Mouse (Mus musculus): ENCODE results near the gene Shisa5.

Shisa5 gene

DNA sequence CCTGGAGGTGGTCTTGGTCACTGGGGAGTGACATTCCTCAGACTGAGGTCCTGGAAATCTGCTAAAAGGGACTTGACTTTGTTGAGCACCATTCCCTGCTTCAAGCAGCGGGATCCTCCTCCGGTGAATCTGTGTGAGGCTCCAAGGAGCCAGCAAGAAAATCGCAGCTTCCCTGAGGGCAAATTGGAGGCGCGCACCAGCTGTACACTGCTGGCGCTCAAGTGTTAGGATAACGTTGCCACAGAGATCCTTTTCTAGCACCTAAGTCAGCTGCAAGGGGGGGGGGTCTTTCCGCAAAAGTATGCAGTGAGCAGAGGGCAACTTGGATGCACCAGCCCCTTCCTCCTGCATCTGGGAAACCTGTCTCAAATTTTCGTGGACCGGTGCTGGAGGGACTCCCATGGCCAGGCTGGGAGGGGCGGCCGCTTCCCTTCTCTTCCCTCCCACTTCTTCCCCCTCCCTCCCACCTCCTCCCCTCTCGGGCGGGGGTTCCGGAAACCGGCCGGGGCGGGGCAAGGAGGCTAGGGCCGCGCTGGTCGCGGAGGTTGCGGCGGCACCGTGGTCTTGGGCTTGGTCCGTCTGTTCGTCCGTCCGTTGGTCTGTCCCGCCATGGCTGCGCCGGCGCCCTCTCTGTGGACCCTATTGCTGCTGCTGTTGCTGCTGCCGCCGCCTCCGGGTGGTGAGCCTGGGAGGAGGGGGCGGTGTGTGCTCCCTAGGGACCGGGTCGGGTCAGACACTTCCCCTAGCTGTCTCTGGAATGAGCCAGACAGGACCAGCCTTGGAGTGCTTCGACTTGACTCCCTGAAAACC is at the start of gene Shisa5:
TSS of gene Shisa5 (plus strand) at position 480 of the 810 bp plus-strand sequence.
- DNase-seq (ENCODE audit: low read depth, low spot score): no peak

DNA sequence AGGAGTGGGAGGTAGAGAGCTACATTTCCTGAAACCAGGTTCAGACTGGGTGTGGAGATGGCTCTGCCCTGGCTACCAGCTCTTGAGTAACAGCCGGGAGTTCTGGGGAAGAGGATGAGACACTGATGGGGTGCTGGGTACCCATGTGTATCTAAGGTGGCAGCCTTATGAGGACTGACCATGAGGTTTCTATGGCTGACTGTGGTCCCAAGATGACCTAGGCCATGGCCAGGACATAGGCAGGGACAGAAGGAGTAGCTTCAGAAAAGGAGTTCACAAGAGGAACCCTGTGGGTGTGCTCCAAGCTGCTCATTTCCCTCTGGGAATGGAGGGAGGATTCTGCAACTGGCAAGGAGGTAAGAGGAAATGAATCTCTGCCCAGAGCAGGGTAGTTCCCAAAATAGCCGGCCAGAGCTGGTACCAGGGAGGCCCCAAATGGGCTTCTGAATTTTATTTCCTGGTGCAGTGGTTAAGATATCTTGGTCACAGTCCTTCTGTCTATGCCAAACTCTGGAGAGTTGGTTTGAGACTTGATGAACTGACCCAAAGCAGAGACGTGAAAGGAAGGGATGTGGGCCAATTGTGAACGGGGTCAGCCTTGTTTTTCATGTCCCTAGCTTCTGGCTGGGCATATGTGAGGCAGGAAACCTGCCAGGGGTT is 48.4 kb upstream of the Shisa5 start:
- DNase-seq (ENCODE audit: low read depth, low spot score): peak; percentile 57

DNA sequence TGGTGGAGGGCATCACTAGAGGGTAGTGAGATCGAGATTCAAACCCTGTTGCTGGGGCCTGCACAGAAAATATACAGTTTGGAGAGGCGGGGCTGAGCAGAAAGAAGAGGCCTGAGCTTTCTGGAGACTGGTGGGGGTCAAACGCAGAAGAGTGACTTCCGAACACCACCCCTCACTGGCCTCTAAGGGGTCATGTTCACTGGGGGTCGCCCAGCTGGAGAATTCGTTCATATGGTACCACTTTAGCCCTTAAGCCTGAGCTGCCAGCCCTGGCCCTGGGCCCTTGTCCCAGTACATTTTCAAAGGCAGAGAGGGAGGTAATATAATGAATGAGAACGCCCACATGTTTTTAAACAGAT is 47.9 kb upstream of the Shisa5 start:
- DNase-seq (ENCODE audit: low read depth, low spot score): no peak

DNA sequence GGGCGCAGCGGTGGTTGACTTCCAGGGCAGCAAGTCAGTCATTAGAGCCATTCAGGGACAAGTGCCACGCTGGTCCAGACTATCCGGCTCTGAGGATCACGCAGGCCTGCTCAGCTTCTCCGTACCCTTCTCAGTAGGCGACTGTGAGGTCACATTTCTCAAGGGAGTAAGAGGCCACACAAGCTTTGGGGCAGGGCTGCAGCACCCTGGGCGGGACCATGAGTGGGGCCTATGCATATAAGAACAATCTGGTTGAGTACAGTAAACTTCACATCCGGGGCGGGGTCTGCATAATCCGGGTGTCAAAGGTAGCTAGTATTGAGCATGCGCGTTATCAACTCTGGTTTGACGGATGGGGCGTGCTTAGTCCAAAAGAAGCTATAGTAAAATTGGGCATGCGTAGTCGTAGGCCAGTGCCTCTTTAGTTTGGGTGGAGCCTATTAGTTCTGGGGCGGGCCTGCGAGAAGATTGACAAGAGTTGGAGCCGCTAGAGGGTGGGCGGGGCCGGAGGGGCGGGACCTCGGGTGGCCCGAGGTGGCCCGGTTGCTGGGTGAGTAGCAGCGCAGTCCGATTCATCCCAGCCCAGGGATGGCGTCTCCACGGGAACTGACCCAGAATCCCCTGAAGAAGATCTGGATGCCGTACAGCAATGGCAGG is 46.8 kb upstream of the Shisa5 start, which contains the start of gene Pfkfb4:
TSS of gene Pfkfb4 (plus strand) at position 351 of the 657 bp plus-strand sequence.
- DNase-seq (ENCODE audit: low read depth, low spot score): peak; percentile 99

- DNase-seq (ENCODE audit: low read depth, low spot score): no peak
These were observed 46.3 kb upstream of the Shisa5 start for GRCm38 (mm10) chr9:108992085-108992469.

DNA sequence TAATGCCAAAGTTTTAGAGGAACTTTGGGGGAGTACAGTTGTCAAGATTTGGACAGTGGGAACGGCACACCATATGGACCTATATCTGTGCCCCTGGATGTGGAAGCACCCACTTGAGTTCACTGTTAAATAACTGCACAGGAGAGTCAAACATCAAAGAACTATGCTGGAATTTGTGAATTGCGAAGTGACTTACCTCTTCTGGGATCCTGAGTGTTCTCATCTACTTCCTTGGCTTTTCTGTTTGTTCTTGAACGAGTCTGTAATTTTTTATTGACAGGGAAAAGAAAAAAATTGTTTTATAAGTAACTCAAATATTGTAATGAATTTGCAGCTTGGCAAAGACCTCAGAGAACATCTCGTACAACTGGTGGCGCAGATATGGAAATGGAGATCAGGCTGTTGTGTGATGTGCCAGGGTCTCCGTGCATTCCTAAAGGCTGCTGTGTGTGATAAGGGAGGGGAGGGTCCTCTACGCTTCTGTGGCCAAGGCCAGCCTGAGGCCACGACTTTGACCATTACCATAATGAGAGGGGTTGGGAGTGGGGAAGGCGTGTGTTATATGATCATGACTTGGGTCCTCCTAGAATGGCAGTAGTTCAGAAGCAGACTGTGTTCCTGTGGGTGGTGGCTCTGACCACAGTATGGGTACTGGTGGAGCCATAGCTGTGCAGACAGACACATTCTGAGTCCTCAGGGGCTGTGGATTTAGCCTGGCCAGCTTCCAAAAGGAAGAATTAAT is 45.6 kb upstream of the Shisa5 start:
- DNase-seq (ENCODE audit: low read depth, low spot score): no peak

DNA sequence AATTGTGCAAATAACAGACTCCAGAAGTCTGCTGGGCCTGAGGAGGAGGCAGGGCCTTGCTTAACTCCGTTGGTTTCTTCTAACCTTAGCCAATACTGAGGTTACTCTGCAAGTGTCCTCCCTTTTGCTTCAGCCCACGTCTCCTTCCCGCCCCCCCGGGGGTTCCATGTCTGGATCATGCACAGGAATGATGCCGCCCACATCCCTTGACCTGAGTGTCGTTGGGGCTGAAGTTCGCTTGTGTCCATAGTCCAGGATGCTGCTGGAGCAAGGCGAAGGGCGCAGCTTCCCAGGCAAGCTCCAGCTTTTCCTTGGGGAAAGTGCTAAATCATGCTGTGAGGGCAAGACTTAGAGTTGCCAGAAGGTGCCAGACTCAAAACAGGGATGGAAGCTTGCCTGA is 42.0 kb upstream of the Shisa5 start:
- DNase-seq (ENCODE audit: low read depth, low spot score): no peak

DNA sequence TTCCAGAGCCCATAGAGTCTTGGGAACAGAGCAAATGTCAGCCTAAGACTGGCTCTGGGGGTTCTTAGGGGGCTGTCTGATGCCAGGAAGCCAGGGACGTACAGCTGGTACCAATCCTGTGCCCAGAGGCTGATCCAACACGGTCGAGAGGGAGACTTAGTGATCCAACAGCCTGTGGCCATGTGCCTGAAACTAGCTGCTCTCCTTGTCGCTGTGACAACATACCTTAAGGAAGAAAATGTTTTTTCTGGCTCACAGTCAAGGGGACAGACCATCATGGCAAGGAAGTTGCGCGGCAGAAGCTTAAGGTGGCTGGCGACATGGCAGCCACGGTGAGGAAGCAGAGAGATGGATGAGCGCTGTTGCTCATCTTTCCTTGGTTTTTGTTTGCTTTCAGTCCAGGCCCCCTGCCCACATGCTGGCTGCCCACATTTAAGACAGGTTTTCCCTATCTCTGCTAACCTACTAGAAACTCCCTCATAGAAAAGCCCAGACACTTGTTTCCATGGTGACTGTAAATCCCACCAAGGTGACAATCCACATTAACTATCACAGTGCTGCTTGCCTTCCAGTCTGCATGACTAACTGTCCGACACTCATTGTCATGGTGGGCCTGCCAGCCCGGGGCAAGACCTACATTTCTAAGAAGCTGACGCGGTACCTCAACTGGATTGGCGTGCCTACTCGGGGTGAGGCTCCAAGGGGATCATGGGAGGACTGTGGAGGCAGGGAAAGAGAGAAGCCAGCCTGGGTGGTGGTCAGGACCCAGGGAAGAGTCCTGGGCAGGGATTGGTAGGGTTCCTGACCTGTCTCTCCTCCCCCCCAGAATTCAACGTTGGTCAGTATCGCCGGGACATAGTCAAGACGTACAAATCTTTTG is 39.8 kb upstream of the Shisa5 start:
- peak; percentile 33 for DNase-seq (ENCODE audit: low read depth, low spot score)

DNA sequence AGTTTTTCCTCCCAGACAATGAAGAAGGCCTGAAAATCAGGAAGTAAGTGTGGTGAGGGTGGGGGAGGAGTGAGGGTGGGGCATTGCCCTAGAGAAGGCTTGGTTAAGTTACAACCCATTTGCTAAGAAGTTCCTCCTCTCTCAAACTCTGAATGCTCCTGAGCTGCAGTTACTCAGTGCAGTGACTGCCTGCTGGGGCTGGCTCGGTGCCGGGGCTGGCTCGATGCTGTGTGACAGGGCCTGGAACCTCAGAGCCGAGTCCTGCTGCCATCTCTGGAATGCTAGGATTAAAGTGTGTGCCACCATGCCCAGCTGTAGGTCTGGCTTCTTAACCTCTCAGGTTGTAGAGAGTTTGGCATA is 39.2 kb upstream of the Shisa5 start:
- DNase-seq (ENCODE audit: low read depth, low spot score): peak; percentile 54

- DNase-seq (ENCODE audit: low read depth, low spot score): peak; percentile 83
These were observed 37.6 kb upstream of the Shisa5 start for GRCm38 (mm10) chr9:109000726-109001125.

GRCm38 (mm10) chr9:109003201-109003600 is 35.2 kb upstream of the Shisa5 start:
- peak; percentile 45 for DNase-seq (ENCODE audit: low read depth, low spot score)

GRCm38 (mm10) chr9:109007025-109007780 is 31.2 kb upstream of the Shisa5 start:
- DNase-seq (ENCODE audit: low read depth, low spot score): no peak

GRCm38 (mm10) chr9:109008081-109008480 is 30.3 kb upstream of the Shisa5 start:
- DNase-seq (ENCODE audit: low read depth, low spot score): no peak

- DNase-seq (ENCODE audit: low read depth, low spot score): peak; percentile 82
These were observed 29.2 kb upstream of the Shisa5 start for GRCm38 (mm10) chr9:109008994-109009635.

GRCm38 (mm10) chr9:109009636-109010315 is 28.6 kb upstream of the Shisa5 start:
- peak; percentile 89 for DNase-seq (ENCODE audit: low read depth, low spot score)

- DNase-seq (ENCODE audit: low read depth, low spot score): no peak
These were observed 28.1 kb upstream of the Shisa5 start for GRCm38 (mm10) chr9:109010316-109010690.

GRCm38 (mm10) chr9:109015397-109015796 is 23.0 kb upstream of the Shisa5 start:
- no peak for DNase-seq (ENCODE audit: low read depth, low spot score)

DNA sequence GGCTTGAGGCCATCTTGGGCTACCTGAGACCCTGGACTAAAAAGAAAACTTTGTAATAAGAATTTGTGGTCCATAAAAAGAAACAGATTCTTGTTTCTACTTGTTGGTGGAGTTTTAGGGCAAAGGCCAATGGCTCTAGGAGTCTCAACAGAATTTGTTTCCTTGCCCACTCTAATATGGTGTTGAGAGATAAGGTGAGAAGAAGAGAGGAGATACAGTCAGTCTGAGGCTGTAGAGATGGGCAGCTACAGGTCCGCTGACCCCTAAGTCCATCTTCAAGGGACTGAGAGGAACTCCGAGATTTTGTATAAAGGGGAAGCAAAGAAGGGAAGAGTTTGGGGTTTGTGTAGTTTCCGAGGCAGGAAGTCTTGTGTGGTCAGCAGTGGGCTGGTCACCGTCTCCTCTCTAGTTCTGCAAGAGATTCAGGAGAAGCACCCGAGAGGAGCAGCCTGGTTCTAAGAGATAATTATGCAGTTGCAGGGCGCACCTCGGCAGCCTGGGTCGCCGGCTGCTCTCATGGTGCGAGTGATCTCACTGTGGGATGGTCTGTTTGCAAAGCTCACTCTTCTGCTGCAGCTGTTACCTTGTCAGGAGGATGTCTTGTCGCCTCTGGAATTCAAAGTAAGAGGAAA is 21.3 kb upstream of the Shisa5 start:
- no peak for DNase-seq (ENCODE audit: low read depth, low spot score)

GRCm38 (mm10) chr9:109021428-109021827 is 16.9 kb upstream of the Shisa5 start:
- DNase-seq (ENCODE audit: low read depth, low spot score): no peak
